Mouse (Mus musculus) spleen, postnatal 36 days (tissue): Measurements from ENCODE around the gene Pcnx3.

Source experiments
- DNase-seq, 2 experiments: peaks; one replicate each; pipeline ENCODE4 v3.0.0; 2022; ENCODE audit warnings: low spot score in 2 of 2, mixed read lengths in 1 of 2

Pcnx3 gene

GRCm38 (mm10) chr19:5688200-5689087 lies at the start of gene Pcnx3, which contains the start of gene Map3k11:
Gene Pcnx3, minus strand, starts transcription at chr19:5688908.
Gene Map3k11, plus strand, starts transcription at chr19:5688742.
- peak; percentile 96 to 97 for DNase-seq

DNA sequence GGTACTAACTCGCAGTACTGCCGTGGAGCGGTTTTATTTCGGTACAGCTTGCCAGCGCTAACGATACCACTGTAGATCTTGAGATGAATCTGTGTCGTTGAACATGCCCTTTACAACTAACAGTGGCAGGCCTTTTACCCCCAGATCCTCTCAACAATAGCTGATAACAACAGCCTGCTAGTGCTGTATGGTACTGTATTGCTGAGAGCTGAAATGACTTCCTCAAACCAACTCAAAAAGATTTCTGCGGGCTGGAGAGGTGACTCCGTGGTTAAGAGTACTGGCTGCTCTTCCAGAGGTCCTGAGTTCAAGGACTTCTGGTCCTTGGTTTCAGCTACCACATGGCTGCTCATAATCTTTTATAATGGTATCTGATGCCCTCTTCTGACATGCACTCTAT lies 45.6 kb upstream of the Pcnx3 start:
- no peak for DNase-seq

GRCm38 (mm10) chr19:5731264-5731978 lies 42.7 kb upstream of the Pcnx3 start:
- peak; percentile 90 to 93 for DNase-seq

- peak in 1 of 2 experiments; percentile 21 for DNase-seq
Observed at GRCm38 (mm10) chr19:5730314-5731186, 41.8 kb upstream of the Pcnx3 start.

- DNase-seq, result peak; percentile 88 to 92
Observed at GRCm38 (mm10) chr19:5729444-5729815, 40.7 kb upstream of the Pcnx3 start, which contains the start of gene Fam89b. Gene Fam89b, minus strand, starts transcription at chr19:5729653.

- DNase-seq, result peak in 1 of 2 experiments; percentile 20
Observed at GRCm38 (mm10) chr19:5728631-5729443, 40.1 kb upstream of the Pcnx3 start.

GRCm38 (mm10) chr19:5727701-5728100 lies 39.0 kb upstream of the Pcnx3 start:
- DNase-seq, result peak; percentile 81 to 88

DNA sequence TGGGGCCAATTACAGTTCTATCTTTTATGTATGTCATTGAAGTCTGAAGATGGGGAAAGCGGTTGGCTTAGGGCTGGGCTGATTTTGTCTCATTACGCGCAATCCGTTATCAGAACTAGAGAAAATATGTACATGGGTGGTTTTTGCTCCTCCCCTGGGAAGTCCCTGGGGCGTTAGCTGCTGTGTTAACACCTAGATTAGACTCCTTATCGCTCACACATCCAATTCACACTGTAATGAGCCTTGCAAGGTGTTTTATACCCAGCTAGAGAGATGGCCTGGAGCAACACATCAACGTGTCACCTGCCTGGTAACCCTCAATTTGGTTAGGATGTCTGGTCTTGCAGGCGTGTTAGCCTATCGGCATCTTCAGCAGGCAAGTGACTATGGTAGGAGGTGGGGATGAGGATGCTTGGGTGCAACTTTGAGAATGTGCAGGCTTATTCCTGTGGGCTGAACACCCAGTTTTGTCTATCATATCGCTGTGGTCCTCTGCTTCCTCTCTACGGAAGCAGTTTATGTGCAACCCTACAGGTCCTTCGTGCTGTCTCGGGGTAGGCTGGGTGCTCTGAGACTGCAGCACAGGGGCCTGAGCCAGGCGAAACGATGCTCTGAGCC lies 38.4 kb upstream of the Pcnx3 start:
- peak; percentile 62 to 79 for DNase-seq

DNA sequence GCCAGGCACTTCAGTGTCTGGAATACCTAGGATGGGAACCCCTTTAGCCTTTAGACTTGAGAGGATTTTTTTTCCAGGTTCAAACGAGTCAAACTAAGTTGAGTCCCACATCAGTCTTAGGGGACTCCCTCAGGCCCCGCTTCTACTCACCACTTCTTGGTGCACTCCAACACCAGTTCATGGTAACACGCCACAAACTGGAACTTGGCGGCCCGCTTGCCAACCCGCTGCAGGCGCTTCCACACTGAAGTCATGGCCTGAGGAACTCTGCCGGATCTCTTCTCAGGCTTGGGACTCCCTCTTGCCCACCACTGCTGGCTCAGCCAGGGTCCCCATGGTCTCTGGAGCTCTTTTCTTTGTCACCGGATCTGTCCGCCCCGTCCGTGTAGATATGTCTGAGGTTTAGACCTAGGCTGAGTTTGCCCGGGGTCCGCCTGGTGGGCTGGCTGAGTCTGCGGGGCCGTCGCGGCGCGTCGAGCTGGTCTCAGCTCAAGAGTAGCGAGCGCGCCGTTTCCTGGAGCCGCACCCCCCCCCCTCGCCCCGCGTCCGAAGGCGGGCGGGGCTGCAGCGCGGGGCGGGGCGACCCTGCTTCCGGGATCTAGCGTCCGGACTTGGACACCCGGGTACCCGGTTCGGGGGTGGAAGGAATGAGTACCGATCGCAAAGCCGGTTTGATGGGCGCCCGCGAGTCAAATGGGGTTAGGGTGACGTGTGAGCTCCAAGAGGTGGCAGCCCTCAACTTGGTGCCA lies 37.2 kb upstream of the Pcnx3 start, which contains the start of gene Ehbp1l1:
Gene Ehbp1l1, minus strand, starts transcription at position 551 of the 749 bp plus-strand sequence.
- DNase-seq, result peak; percentile 79

DNA sequence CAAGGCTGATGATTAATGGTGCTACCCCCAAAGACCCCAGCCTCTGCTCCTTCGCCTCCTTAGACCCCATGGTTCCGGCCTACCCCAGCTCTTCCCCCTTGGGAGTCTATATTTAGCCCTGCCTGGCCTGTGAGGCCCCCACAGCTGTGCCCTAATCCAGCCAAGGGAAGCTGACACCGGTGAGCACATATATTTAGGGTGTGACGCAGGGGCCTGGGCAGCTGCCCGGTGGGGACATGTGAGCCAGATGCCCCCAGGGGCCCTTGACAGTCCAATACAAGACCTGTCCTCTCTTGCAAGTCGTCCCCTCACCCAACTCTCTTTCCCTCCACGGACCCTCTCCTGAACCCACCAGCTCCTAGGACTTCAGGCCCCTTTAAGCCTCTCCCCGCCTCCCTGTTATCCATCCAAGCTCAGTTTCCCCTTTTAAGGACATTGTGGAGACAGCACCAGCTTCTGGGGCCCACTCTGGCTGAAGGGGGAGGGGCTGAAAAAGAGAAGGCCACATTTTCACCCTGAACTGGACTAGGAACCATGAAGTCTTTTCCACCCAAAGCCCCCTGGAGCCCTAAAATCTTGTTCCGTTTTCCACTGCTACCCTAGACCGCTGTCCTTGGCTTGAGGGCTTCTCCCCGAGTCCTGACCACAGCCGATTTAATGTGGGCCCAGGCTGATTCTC lies 36.5 kb upstream of the Pcnx3 start:
- peak in 1 of 2 experiments; percentile 40 for DNase-seq

GRCm38 (mm10) chr19:5724549-5724941 lies 35.8 kb upstream of the Pcnx3 start:
- peak; percentile 81 to 87 for DNase-seq

GRCm38 (mm10) chr19:5723934-5724548 lies 35.3 kb upstream of the Pcnx3 start:
- no peak for DNase-seq

DNA sequence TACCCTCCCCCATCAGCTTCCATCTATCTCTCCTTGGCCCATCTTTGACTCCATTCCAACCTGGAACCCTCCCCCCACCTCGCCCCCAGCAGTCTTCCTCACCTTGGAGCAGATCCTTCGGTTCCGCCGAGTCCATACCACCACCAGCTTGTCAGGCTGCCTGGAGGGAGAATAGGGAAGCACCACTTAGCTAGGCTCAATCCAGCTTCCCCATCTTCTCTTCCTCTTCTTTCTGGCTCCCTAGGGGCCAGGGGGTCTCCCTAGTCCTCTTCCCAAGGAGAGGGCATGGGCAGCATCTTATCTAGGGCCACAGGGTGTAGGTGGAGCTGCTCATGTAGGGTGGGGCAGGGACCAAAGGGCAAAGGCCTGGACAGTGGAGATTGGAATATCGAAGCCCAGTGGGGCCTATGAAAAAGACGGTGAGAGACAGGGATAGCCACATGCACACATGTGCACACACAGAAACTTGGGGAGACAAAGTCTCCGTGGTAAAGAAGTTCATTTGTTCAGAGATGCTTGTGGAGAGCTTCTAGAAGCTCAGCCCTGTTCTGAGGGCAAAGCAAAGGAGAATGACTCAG lies 34.2 kb upstream of the Pcnx3 start:
- peak; percentile 48 to 67 for DNase-seq

- no peak for DNase-seq
Observed at GRCm38 (mm10) chr19:5721233-5721632, 32.5 kb upstream of the Pcnx3 start.

DNA sequence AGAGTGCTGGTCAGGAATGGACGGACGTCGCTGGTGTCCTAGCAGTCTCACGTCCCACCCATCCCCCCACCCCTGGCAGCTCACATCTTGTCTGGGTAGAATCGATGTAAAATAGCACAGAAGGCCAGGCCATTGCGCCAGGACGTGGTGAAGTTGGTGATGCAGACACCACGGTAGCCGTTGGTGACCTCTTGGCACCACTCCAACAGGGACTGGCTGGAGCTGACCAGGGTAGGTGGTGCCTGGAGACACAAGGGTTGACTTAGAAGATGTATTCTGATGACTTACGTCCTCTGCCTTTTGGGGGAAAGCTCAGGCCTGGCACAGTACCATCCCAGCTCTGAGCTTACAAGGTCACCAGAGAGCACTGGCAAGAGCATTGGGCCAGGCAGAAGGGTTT lies 28.2 kb upstream of the Pcnx3 start:
- DNase-seq, result no peak

GRCm38 (mm10) chr19:5715793-5716688 lies 27.3 kb upstream of the Pcnx3 start:
- peak; percentile 50 to 67 for DNase-seq

DNA sequence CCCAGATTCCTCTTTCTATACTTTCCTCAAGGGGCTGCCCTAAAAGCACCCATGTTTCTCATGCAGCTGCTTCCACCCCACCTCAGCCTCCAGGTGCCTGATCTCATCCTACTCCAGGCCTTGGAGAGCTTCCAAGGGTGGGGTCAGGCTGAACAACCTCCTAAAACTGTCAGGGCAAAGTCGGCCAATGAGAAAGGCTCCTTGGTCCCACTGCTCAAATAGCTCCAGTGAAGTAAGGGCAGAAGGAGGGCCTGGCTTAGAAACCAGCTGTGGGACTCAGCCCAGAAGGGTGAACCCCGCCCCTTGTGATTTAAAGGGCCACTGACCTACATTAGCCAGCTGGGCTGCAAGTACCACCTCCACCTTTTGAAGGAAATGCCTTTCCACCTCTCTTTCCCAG lies 25.0 kb upstream of the Pcnx3 start:
- DNase-seq, result peak in 1 of 2 experiments; percentile 45
